Mouse (Mus musculus) cerebellum, adult 2 months (tissue): ENCODE measurements at regions not wholly inside any gene's neighbourhood (a gene's known extent, or its start where the extent isn't known, plus 50 kb on each side); places are given as distances from the start of the nearest gene placed in this dataset.

ENCODE experiments used
- CTCF ChIP-seq: fragments of 200-500 bp; IDR thresholded peaks from 2 replicates; pipeline ENCODE4 v1.5.1; 2011; ENCODE audit warnings: low read depth, mild to moderate bottlenecking, control low read depth, low read length, moderate library complexity, borderline replicate concordance; ENCODE audit not compliant: insufficient read depth
- POLR2A ChIP-seq: fragments of 200-500 bp; IDR thresholded peaks from 2 replicates; pipeline ENCODE4 v1.6.1; 2011; ENCODE audit warnings: low read length, control low read depth, borderline replicate concordance; ENCODE audit not compliant: insufficient read depth

DNA sequence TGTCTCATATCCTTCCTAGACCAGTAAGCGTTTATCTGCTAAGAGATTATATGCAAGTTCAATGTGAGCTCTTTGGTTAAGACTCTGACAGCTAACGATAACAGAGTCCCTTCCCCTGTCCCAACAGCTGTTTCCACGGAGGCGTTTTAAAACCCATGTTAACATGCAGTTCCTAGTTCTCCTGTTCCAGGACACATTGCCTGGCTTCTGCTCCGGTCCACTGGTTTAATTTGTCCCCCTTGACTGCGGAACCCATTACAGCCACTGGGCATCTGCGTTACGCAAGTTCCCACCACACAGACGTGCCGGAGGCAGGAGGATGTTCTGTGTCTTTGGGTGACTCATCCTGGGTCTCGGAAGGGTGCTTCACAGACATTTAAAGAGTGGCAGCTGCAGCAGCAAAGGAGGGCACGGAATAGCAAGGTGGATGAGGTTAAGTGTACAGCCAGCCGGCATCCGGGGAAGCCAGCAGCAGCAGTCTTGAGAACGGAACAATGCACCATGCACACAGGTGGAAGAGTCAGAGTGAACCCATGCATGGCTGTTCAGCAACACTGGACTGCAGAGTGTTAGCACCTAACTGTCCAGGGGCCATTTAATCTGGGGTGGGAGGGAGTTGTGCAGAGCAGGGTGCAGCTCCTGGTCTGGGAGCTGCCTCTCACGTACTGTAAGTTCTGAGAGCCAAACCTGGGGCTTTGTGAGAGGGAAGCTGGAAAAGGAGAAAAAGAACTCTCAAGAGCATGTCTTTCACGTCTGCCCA, 271.8 kb downstream of the Rngtt start:
- TF ChIP-seq CTCF (no peak), POLR2A (no peak)
